ENCODE assay signal across 8 mouse cellular contexts in genomic region chr4:32239749-32240131, GRCm38 (mm10). TPM values are rescaled to one million over a fixed set of nuclear protein-coding genes. Genes with fewer than 3 reads are reported as not detected.
DNase-seq lines count a peak whose midpoint lies in the region; ATAC-seq and TF ChIP-seq lines count a peak whose summit lies in the region.

No protein-coding gene starts in this region.

- peak overlapping the region; percentile 88 for H3K9ac ChIP-seq in embryonic facial prominence, embryonic 11.5 days (replicated peaks; ENCODE audit: low read length)
- peak overlapping the region; percentile 95 for H3K9ac ChIP-seq in heart, embryonic 13.5 days
- peak overlapping the region; percentile 94 for H3K9ac ChIP-seq in kidney, postnatal 0 days (ENCODE audit: low read depth, low read length)
- peak overlapping the region; percentile 82 for H3K9ac ChIP-seq in lung, embryonic 15.5 days

- no peak; the same call in none of the 2 replicates for ATAC-seq in embryonic facial prominence, embryonic 11.5 days (replicated peaks; ENCODE audit: insufficient number of reproducible peaks, low FRiP score, low TSS enrichment, low read depth)
- peak; percentile 25; the same call in 1 of the 2 replicates for ATAC-seq in heart, embryonic 13.5 days (ENCODE audit: extremely low read depth, insufficient number of reproducible peaks, low FRiP score, low TSS enrichment)
- peak; percentile 53 for ATAC-seq in kidney, postnatal 0 days (replicated peaks; ENCODE audit: low FRiP score, low read depth)
- peak; percentile 36; the same call in 1 of the 2 replicates for ATAC-seq in lung, embryonic 15.5 days (ENCODE audit: borderline replicate concordance, extremely low read depth, low FRiP score, low TSS enrichment)
- ATAC-seq in neutrophil, adult 5-6 weeks (ENCODE audit: extremely low read depth, insufficient number of reproducible peaks, low FRiP score, poor library complexity, severe bottlenecking) = peak; percentile 54

- peak; percentile 63 for TF ChIP-seq CTCF in kidney, postnatal 0 days (IDR thresholded peaks at IDR 0.05; ENCODE audit: low read depth)

- H3K9me3 ChIP-seq in embryonic facial prominence, embryonic 11.5 days (replicated peaks; ENCODE audit: control insufficient read depth, low read length) = no peaks in the 10 kb centered on the region
- H3K9me3 ChIP-seq in heart, embryonic 13.5 days = no peaks in the 10 kb centered on the region
- H3K9me3 ChIP-seq in kidney, postnatal 0 days (replicated peaks; ENCODE audit: low read length) = no peaks in the 10 kb centered on the region
- no peaks in the 10 kb centered on the region for H3K9me3 ChIP-seq in lung, embryonic 15.5 days

- DNase-seq in 3134 (ENCODE audit: extremely low read depth, insufficient read length, low spot score) (peak; percentile 37), MN1 (ENCODE audit: low spot score) (peak; percentile 80)
- DNase-seq in embryonic facial prominence, embryonic 11.5 days (ENCODE audit: low spot score) = peak; percentile 76
- peak; percentile 79 for DNase-seq in kidney, postnatal 0 days (ENCODE audit: low spot score)
- DNase-seq in thymus, postnatal 0 days (ENCODE audit: low spot score) = peak; percentile 67

- no peaks in the 10 kb centered on the region for H3K36me3 ChIP-seq in embryonic facial prominence, embryonic 11.5 days (replicated peaks; ENCODE audit: control insufficient read depth, insufficient read depth, low read depth, low read length)
- no peaks in the 10 kb centered on the region for H3K36me3 ChIP-seq in heart, embryonic 13.5 days
- H3K36me3 ChIP-seq in kidney, postnatal 0 days (ENCODE audit: insufficient read depth, low read length) = no peaks in the 10 kb centered on the region
- no peaks in the 10 kb centered on the region for H3K36me3 ChIP-seq in lung, embryonic 15.5 days

- H3K4me2 ChIP-seq in embryonic facial prominence, embryonic 11.5 days (ENCODE audit: low read depth, low read length) = peak overlapping the region; percentile 83
- peak overlapping the region; percentile 87 for H3K4me2 ChIP-seq in heart, embryonic 13.5 days
- H3K4me2 ChIP-seq in kidney, postnatal 0 days (ENCODE audit: low read length) = peak overlapping the region; percentile 94
- H3K4me2 ChIP-seq in lung, embryonic 15.5 days = peak overlapping the region; percentile 89

- peaks cover 14% of the 10 kb centered on the region for H3K4me1 ChIP-seq in embryonic facial prominence, embryonic 11.5 days (ENCODE audit: control insufficient read depth, insufficient read depth, low read length)
- H3K4me1 ChIP-seq in heart, embryonic 13.5 days = peaks cover 43% of the 10 kb centered on the region
- 0 out of 2 replicates have a peak, but pooled peaks cover 18% of the 10 kb centered on the region for H3K4me1 ChIP-seq in kidney, postnatal 0 days (replicated peaks; ENCODE audit: insufficient read depth, low read length)
- peaks cover 51% of the 10 kb centered on the region for H3K4me1 ChIP-seq in lung, embryonic 15.5 days

- peak overlapping the region; percentile 89 for H3K27ac ChIP-seq in embryonic facial prominence, embryonic 11.5 days (replicated peaks; ENCODE audit: low read depth, low read length)
- peak overlapping the region; percentile 94 for H3K27ac ChIP-seq in heart, embryonic 13.5 days (replicated peaks)
- peak overlapping the region; percentile 95 for H3K27ac ChIP-seq in kidney, postnatal 0 days
- H3K27ac ChIP-seq in lung, embryonic 15.5 days = peak overlapping the region; percentile 95

- peak overlapping the region; percentile 91 for H3K4me3 ChIP-seq in embryonic facial prominence, embryonic 11.5 days (ENCODE audit: low read depth, low read length)
- H3K4me3 ChIP-seq in heart, embryonic 13.5 days = peak overlapping the region; percentile 95
- H3K4me3 ChIP-seq in kidney, postnatal 0 days (replicated peaks; ENCODE audit: low read depth, low read length) = peak overlapping the region; percentile 79
- H3K4me3 ChIP-seq in lung, embryonic 15.5 days = peak overlapping the region; percentile 95

- 0% methylated on average over 26 of the region's 26 CpGs for WGBS in embryonic facial prominence, embryonic 11.5 days
- 0% methylated on average over 26 of the region's 26 CpGs for WGBS in heart, embryonic 13.5 days
- 0% methylated on average over 26 of the region's 26 CpGs for WGBS in kidney, postnatal 0 days
- under 1% methylated on average over 26 of the region's 26 CpGs for WGBS in lung, embryonic 15.5 days

- H3K27me3 ChIP-seq in embryonic facial prominence, embryonic 11.5 days (ENCODE audit: control insufficient read depth, insufficient read depth, low read length) = no peaks in the 10 kb centered on the region
- peaks cover 10% of the 10 kb centered on the region; the same call in 1 of the 2 replicates for H3K27me3 ChIP-seq in heart, embryonic 13.5 days (replicated peaks)
- no peaks in the 10 kb centered on the region for H3K27me3 ChIP-seq in kidney, postnatal 0 days (ENCODE audit: insufficient read depth, low read length)
- H3K27me3 ChIP-seq in lung, embryonic 15.5 days = no peaks in the 10 kb centered on the region; the same call in 1 of the 2 replicates

RNA-seq across cellular contexts. Expression of gene Bach2, which starts 1.1 kb away (rescaled TPM):
- polyA plus RNA-seq in embryonic facial prominence, embryonic 11.5 days (2014; fragmentation: Nextera tagmentation; extraction: Ambion mirVana) = 11.0 and 11.5 TPM in 2 replicates
- 7.0 and 7.1 TPM in 2 replicates for polyA plus RNA-seq in heart, embryonic 13.5 days (2015; fragmentation: Nextera tagmentation; extraction: Ambion mirVana)
- polyA plus RNA-seq in kidney, postnatal 0 days (2015; fragmentation: Nextera tagmentation; extraction: Ambion mirVana) = 5.9 and 6.7 TPM in 2 replicates
- 8.7 and 10.5 TPM in 2 replicates for polyA plus RNA-seq in lung, embryonic 15.5 days (2015; fragmentation: Nextera tagmentation; extraction: Ambion mirVana)
- total RNA-seq in neutrophil, adult 5-6 weeks (2017) = 79.4 and 98.9 TPM in 2 replicates
- polyA plus RNA-seq in thymus, postnatal 0 days (2015; fragmentation: Nextera tagmentation; extraction: Ambion mirVana) = 3.7 and 4.8 TPM in 2 replicates
